Comparison of ENCODE assay signal across 10 mouse cellular contexts in genomic region chr7:133775179-133775578, GRCm38 (mm10). TPM values are rescaled to one million over a fixed set of nuclear protein-coding genes. Genes with fewer than 3 reads are reported as not detected.
DNase-seq lines count a peak whose midpoint lies in the region; ATAC-seq and TF ChIP-seq lines count a peak whose summit lies in the region.
"Had no signal": no experiment of that assay in that cellular context is flagged by ENCODE, and none has a peak within 500 bp of the region (broad histone marks: within the 10 kb centered on the region; RNA-seq: fewer than 3 reads in every experiment).

No protein-coding gene starts in this region.

- H3K9me3 ChIP-seq in heart, embryonic 12.5 days (replicated peaks) = no peaks in the 10 kb centered on the region
- no peaks in the 10 kb centered on the region for H3K9me3 ChIP-seq in intestine, embryonic 15.5 days

- H3K4me1 ChIP-seq in heart, embryonic 12.5 days (replicated peaks) = peaks cover 17% of the 10 kb centered on the region
- peaks cover 6% of the 10 kb centered on the region for H3K4me1 ChIP-seq in cortical plate, adult 2 months (ENCODE audit: control insufficient read depth, insufficient read depth, low read length)
- peaks cover 15% of the 10 kb centered on the region for H3K4me1 ChIP-seq in intestine, embryonic 15.5 days (replicated peaks)

- WGBS in heart, embryonic 12.5 days = 66% methylated on average over 5 of the region's 5 CpGs
- 50% methylated on average over 5 of the region's 5 CpGs for WGBS in intestine, embryonic 15.5 days

- H3K27me3 ChIP-seq in heart, embryonic 12.5 days (replicated peaks) = no peaks in the 10 kb centered on the region
- H3K27me3 ChIP-seq in intestine, embryonic 15.5 days (replicated peaks) = no peaks in the 10 kb centered on the region

- no peak for TF ChIP-seq CTCF in cortical plate, adult 2 months (IDR thresholded peaks at IDR 0.05; ENCODE audit: extremely low read depth, insufficient read depth, low read length)

- no peak for ATAC-seq in heart, embryonic 12.5 days (ENCODE audit: insufficient number of reproducible peaks, low FRiP score)
- no peak for ATAC-seq in intestine, embryonic 15.5 days
- no peak for ATAC-seq in megakaryocyte-erythroid progenitor cell, adult 5-6 weeks (replicated peaks; ENCODE audit: low FRiP score, low TSS enrichment, poor library complexity, severe bottlenecking)

- TF ChIP-seq POLR2A in cortical plate, adult 2 months (IDR thresholded peaks at IDR 0.05; ENCODE audit: extremely low read depth, insufficient read depth, low read length) = no peak

- no peak overlapping the region for H3K27ac ChIP-seq in heart, embryonic 12.5 days (ENCODE audit: poor library complexity, severe bottlenecking)
- no peak overlapping the region for H3K27ac ChIP-seq in cortical plate, adult 2 months (ENCODE audit: insufficient read depth, low read length)
- H3K27ac ChIP-seq in intestine, embryonic 15.5 days = no peak overlapping the region
- H3K27ac ChIP-seq: macrophage had no signal

- H3K9ac ChIP-seq in heart, embryonic 12.5 days = peak overlapping the region; percentile 92; the same call in 1 of the 2 replicates
- H3K9ac ChIP-seq in intestine, embryonic 15.5 days = no peak overlapping the region

- DNase-seq in heart, postnatal 4 days = no peak
- DNase-seq in 416B (ENCODE audit: low read depth) = peak; percentile 24
- no peak for DNase-seq in thymus, postnatal 10 days (ENCODE audit: low spot score in 2 of 2)
- no peak for DNase-seq in Muller cell, postnatal 12 days (ENCODE audit: inconsistent ontology term)
- DNase-seq: gastrocnemius, postnatal 25 days had no signal

- peak overlapping the region; percentile 25 for H3K4me2 ChIP-seq in heart, embryonic 12.5 days
- peak overlapping the region; percentile 86 for H3K4me2 ChIP-seq in intestine, embryonic 15.5 days (replicated peaks)

- H3K4me3 ChIP-seq in heart, embryonic 12.5 days = no peak overlapping the region
- peak overlapping the region; percentile 85 for H3K4me3 ChIP-seq in cortical plate, adult 2 months (ENCODE audit: insufficient read depth, low read length)
- peak overlapping the region; percentile 79; the same call in 1 of the 2 replicates for H3K4me3 ChIP-seq in intestine, embryonic 15.5 days (replicated peaks)

- H3K36me3 ChIP-seq in heart, embryonic 12.5 days = no peaks in the 10 kb centered on the region
- no peaks in the 10 kb centered on the region for H3K36me3 ChIP-seq in intestine, embryonic 15.5 days

RNA-seq across cellular contexts. Expression of gene Fank1, which starts 1.5 kb away (rescaled TPM):
- 0.37 TPM in 1 of 2 replicates, not detected in the other for polyA plus RNA-seq in heart, embryonic 12.5 days (2016; fragmentation: Nextera tagmentation; extraction: Ambion mirVana)
- total RNA-seq in heart, postnatal 4 days (2021) = not detected
- 5.8 TPM in 2 replicates for polyA plus RNA-seq in cortical plate, adult 2 months (2012; rRNA removed)
- polyA plus RNA-seq in intestine, embryonic 15.5 days (2015; fragmentation: Nextera tagmentation; extraction: Ambion mirVana) = 0.83 and 1.1 TPM in 2 replicates
- total RNA-seq in megakaryocyte-erythroid progenitor cell, adult 5-6 weeks (2014; fragmentation: Nextera tagmentation) = not detected in 2 replicates
- total RNA-seq in megakaryocyte-erythroid progenitor cell, adult 5-6 weeks (2017) = not detected in 2 replicates
- total RNA-seq: gastrocnemius, postnatal 25 days had no signal
- polyA plus RNA-seq: macrophage had no signal

RNA-seq across cellular contexts. Expression of gene Dhx32, which starts 7.3 kb away (rescaled TPM):
- 30.5 and 31.9 TPM in 2 replicates for polyA plus RNA-seq in heart, embryonic 12.5 days (2016; fragmentation: Nextera tagmentation; extraction: Ambion mirVana)
- total RNA-seq in heart, postnatal 4 days (2021) = 10 to 100 TPM; 39.0 to 41.5 TPM
- polyA plus RNA-seq in cortical plate, adult 2 months (2012; rRNA removed) = 26.5 and 28.1 TPM in 2 replicates
- polyA plus RNA-seq in intestine, embryonic 15.5 days (2015; fragmentation: Nextera tagmentation; extraction: Ambion mirVana) = 76.2 and 77.3 TPM in 2 replicates
- 19.6 and 25.9 TPM in 2 replicates for total RNA-seq in megakaryocyte-erythroid progenitor cell, adult 5-6 weeks (2014; fragmentation: Nextera tagmentation)
- total RNA-seq in megakaryocyte-erythroid progenitor cell, adult 5-6 weeks (2017) = 23.0 and 27.7 TPM in 2 replicates
